Mouse (Mus musculus) thymus, adult 2 months (tissue): ENCODE data around the gene Ngfr. TPM values are rescaled to one million over a fixed set of nuclear protein-coding genes. Genes with fewer than 3 reads are reported as not detected.

Source experiments
- DNase-seq: peaks from one replicate; pipeline ENCODE4 v3.0.0; 2021
- H3K27ac ChIP-seq: fragments of 200-500 bp; 2 replicates; pipeline ENCODE4 v1.5.1; 2012; ENCODE audit warnings: low read length, control low read depth; ENCODE audit not compliant: control insufficient read depth, insufficient read depth
- H3K27me3 ChIP-seq: fragments of 200-500 bp; 2 replicates; pipeline ENCODE4 v1.6.1; 2012; ENCODE audit warnings: mild to moderate bottlenecking, low read length, moderate library complexity, mixed read lengths; ENCODE audit not compliant: control insufficient read depth, insufficient read depth
- H3K36me3 ChIP-seq: fragments of 200-500 bp; 2 replicates; pipeline ENCODE4 v1.6.1; 2012; ENCODE audit warnings: mild to moderate bottlenecking, low read length, moderate library complexity; ENCODE audit not compliant: control insufficient read depth, insufficient read depth
- H3K4me1 ChIP-seq: fragments of 200-500 bp; replicated peaks from 2 replicates; pipeline ENCODE4 v1.6.1; 2012; ENCODE audit warnings: low read length; ENCODE audit not compliant: control insufficient read depth, insufficient read depth
- H3K4me3 ChIP-seq: fragments of 200-500 bp; 2 replicates; pipeline ENCODE4 v1.5.1; 2012; ENCODE audit warnings: mild to moderate bottlenecking, low read length, control low read depth, moderate library complexity; ENCODE audit not compliant: control insufficient read depth, insufficient read depth
- CTCF ChIP-seq: fragments of 200-500 bp; IDR thresholded peaks from 2 replicates; pipeline ENCODE4 v1.5.1; 2012; ENCODE audit warnings: mild to moderate bottlenecking, control low read depth, low read length, moderate library complexity, borderline replicate concordance; ENCODE audit not compliant: control insufficient read depth, poor library complexity, insufficient read depth; ENCODE audit errors: extremely low read depth
- POLR2A ChIP-seq: fragments of 200-500 bp; IDR thresholded peaks from 2 replicates; pipeline ENCODE4 v1.6.1; 2012; ENCODE audit warnings: mild to moderate bottlenecking, low read length, control low read depth, moderate library complexity; ENCODE audit not compliant: control insufficient read depth, poor library complexity, insufficient read depth; ENCODE audit errors: extremely low read depth
- WGBS: fragments of 180-500 bp; shearing (Covaris S2); methylation state at CpG from one replicate; pipeline ENCODE4 v1.1.7; 2018; 5-methylcytosine and 5-hydroxymethylcytosine counted together
- polyA plus RNA-seq: library from polyadenylated mRNA; depleted of rRNA; stranded (reverse); fragments of >200 nt; gene quantifications from 2 replicates; pipeline ENCODE4 v1.2.3, GENCODE M21; 2012

The Ngfr gene
- polyA plus RNA-seq, 1 experiment: 6.4 TPM

DNA sequence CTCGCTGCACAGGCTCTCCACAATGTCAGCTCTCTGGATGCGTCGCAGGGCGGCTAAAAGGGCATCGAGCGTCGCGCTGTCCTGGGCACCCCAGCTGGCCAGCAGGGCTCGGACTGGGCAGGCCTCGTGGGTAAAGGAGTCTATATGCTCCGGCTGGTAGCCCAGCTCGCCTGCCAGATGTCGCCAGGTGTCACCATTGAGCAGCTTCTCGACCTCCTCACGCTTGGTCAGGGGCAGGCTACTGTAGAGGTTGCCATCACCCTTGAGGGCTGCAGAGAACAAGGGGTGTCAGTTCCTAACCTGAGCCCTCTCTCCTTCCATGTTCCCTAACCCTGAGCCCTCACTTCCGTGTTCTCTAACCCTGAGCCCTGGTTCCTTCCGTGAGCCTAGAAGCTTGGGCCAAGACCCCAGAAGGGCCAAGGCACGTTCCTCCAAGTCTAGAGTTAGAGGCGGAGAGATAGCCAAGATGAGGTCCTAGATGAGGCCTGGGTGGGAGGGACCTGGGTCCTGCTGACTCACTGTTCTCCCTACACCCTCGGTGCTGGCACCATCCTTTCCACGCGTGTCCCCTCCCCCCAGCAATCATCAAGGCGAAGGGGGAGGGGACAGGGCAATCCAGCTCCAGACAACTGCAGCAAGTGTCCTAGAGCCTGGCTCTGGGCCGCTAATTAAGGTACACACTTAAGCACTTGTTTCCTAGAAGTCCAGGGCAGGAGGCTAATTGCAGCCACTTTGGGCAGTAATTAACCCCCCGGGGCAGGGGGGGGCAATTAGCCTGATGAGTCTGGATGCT, 16.5 kb downstream of the Ngfr start:
- H3K4me3 ChIP-seq: no peak overlapping the region
- TF ChIP-seq POLR2A (no peak), CTCF (no peak)
- H3K36me3 ChIP-seq: no peaks in the 10 kb centered on the region
- H3K4me1 ChIP-seq: no peaks in the 10 kb centered on the region
- 70% methylated on average over 25 of the region's 25 CpGs for WGBS
- H3K27me3 ChIP-seq: no peaks in the 10 kb centered on the region; the same call in 1 of the 2 replicates
- DNase-seq: no peak
- H3K27ac ChIP-seq: no peak overlapping the region

DNA sequence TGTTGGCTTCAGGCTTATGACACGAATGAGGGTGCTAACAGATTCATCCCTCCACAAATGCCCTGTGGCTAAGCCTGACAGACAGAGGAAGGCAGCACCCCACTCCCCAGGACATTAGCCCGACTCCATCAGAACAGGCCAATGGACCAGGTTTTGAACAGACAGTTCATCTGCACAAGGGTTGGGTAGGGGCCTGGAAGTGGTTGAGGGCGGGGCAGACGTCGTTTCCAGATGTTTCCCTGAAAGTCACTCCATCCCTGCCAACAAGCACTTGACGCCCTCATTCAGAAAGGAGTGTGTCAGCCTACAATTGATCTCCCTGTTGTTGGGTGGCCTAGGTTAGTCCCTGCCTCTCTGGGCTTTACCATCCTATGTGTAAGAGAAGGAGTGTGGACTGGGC, 17.6 kb downstream of the Ngfr start:
- TF ChIP-seq CTCF: no peak
- H3K27me3 ChIP-seq: no peaks in the 10 kb centered on the region; the same call in 1 of the 2 replicates
- no peaks in the 10 kb centered on the region for H3K36me3 ChIP-seq
- 91% methylated on average over 6 of the region's 6 CpGs for WGBS
- no peaks in the 10 kb centered on the region for H3K4me1 ChIP-seq
- H3K27ac ChIP-seq: no peak overlapping the region
- no peak for DNase-seq
- no peak overlapping the region for H3K4me3 ChIP-seq

DNA sequence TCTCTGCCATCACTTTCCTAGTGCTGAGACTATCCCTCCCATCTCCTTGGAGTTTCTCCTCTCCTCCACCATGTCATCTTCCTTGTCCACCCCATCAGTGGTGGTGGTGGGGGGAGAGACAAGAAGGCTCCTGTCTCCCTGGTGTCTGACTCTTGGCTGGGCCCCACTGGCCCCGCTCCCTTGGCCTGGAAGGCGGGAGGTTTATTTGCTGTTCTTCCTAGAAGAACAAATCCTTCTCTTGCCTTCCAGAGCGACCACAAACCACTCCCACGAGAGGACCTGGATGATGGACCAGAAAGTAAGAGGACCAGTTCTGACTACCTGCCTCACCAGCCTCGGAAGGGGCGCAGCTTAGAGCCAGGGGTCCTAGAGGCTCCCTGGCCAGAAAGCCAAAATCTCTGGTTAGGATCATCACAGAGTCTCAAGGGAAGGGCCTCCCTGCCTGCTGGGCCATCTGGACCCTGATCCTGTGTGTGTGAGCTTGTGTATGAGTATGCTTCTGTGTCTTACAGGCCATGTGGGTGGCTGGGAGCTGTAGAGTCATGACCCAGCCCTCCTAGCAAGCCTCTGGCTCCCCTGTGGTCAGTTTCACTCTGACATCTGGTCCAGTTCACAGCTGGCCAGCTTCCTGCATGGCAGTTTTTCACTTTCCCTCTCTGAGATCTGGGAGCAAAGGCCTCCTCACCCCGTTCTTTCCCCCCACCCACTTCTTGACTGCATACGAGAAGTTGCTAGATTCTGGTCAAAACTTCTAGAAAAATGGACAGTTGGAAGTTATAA, 19.4 kb downstream of the Ngfr start:
- Histone ChIP-seq H3K4me3 (no peak overlapping the region), H3K4me1 (no peaks in the 10 kb centered on the region), H3K36me3 (no peaks in the 10 kb centered on the region), H3K27ac (no peak overlapping the region), H3K27me3 (no peaks in the 10 kb centered on the region; the same call in 1 of the 2 replicates)
- TF ChIP-seq CTCF (no peak), POLR2A (no peak)
- 83% methylated on average over 8 of the region's 8 CpGs for WGBS
- no peak for DNase-seq

DNA sequence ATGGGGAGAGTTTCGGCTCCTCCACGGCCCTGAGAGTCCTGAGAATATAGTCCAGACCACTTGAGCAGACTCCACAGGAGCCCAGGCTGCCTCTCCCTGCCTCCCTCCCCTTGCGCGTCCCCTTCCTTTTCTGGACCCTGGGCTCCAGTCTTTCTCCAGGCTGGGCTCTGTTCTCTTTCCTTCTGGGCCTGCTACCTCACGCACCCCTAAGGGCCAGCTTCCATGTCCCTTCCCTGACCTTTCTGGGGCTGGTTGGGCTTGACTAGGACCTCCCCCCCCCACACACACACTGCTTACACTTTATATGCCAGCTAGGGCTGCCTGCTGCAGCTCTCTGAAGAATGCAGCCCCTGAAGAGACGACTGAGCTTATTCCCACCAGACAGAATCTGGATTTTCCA, 20.2 kb downstream of the Ngfr start:
- H3K4me3 ChIP-seq: no peak overlapping the region
- TF ChIP-seq CTCF (no peak), POLR2A (no peak)
- H3K27ac ChIP-seq: no peak overlapping the region
- WGBS: 91% methylated on average over 6 of the region's 6 CpGs
- no peak for DNase-seq
- H3K4me1 ChIP-seq: no peaks in the 10 kb centered on the region
- no peaks in the 10 kb centered on the region for H3K36me3 ChIP-seq
- H3K27me3 ChIP-seq: no peaks in the 10 kb centered on the region; the same call in 1 of the 2 replicates

DNA sequence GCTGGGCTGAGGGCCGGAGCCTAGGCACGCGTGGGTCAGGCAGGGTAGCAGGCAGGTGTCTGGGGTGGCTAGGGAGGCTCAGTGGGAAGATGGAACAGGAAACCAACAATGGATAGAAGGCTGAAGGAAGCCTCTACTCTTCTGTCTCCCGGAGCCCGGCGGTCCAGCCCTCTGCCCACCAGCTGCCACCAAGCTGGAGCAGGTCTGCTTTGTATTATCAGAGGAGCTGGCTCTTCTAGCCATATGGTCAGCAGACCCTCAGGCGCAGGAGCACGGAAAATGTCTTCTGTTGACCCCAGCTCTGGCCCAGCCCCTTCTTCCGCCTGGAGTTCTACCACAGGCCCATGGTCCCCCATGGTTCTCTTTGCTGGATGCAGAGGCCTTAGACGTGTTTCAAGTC, 22.2 kb downstream of the Ngfr start:
- WGBS: 97% methylated on average over 10 of the region's 10 CpGs
- Histone ChIP-seq H3K27ac (no peak overlapping the region), H3K4me3 (no peak overlapping the region), H3K27me3 (no peaks in the 10 kb centered on the region), H3K4me1 (no peaks in the 10 kb centered on the region), H3K36me3 (no peaks in the 10 kb centered on the region)
- no peak for TF ChIP-seq CTCF
- no peak for TF ChIP-seq POLR2A
- DNase-seq: no peak

DNA sequence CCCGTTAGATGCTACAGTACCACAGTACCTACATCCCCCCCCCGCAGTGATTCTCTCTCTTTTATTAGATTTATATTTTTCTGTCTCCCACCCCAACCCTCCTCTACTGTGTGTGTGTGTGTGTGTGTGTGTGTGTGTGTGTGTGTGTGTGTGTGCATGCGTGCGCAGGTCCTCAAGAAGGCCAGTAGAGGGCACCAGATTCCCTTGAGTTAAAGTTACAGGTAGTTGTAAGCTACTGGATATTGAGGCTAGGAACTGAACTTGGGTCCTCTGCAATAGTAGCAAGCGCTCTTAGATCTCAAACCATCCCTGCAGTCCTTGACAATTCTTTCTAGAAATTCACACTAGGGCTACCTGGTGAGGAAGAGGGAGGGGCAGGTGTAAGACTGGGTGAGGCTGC, 23.7 kb downstream of the Ngfr start:
- Histone ChIP-seq H3K27me3 (no peaks in the 10 kb centered on the region), H3K4me3 (no peak overlapping the region), H3K27ac (no peak overlapping the region), H3K36me3 (no peaks in the 10 kb centered on the region), H3K4me1 (no peaks in the 10 kb centered on the region)
- DNase-seq: no peak
- WGBS: 97% methylated on average over 5 of the region's 5 CpGs
- TF ChIP-seq POLR2A (no peak), CTCF (no peak)
